Mouse (Mus musculus): ENCODE measurements around the gene Kank2.

The Kank2 gene
- long read RNA-seq, experiment 1, full-length matches to known transcripts = 5 of 12 reads
- long read RNA-seq, experiment 1, partial matches to known transcripts = 2 of 12 reads
- long read RNA-seq, experiment 1, other reads (novel, unspliced or antisense) = 5 of 12 reads
- long read RNA-seq, experiment 2, full-length matches to known transcripts = 2 of 8 reads
- long read RNA-seq, experiment 2, partial matches to known transcripts = 4 of 8 reads
- long read RNA-seq, experiment 2, other reads (novel, unspliced or antisense) = 2 of 8 reads

- intact Hi-C loops (cut with DNase I) = no loop called here
These were observed at the start of gene Kank2 for GRCm38 (mm10) chr9:21798345-21799009. TSS of gene Kank2 (minus strand) at chr9:21798744.

- intact Hi-C loops (cut with DNase I) = no loop called here
These were observed 49.4 kb upstream of the Kank2 start for GRCm38 (mm10) chr9:21847926-21848325.

GRCm38 (mm10) chr9:21847425-21847824, 48.9 kb upstream of the Kank2 start:
- intact Hi-C loops (cut with DNase I) = no loop called here

DNA sequence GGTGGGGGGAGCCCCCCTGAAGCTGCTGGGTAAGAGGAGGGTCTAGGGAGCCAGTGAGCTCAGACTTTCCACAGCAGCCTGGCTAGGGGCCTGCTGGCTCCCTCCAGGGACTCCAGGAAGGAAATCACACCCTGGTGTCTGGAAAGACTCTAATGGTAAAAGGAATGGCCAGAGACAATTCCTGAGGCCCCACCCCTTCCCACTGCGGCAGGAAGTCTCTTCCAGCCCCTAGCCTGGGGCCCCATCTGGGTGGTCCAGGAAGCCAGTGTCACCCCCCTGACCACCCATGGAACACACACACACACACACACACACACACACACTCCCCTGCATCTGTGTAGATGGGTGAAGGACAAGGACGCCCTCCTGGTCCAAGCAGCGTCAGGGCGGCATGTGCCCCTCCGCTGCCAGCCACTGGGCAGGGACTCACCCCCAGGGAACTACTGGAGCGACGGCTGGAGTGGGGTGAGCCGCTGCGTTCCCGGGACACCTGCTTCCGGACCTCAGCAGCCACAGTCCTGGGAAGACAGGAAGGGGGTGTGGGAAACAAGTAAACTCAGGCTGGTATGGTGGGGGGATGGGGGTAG, 48.3 kb upstream of the Kank2 start:
- intact Hi-C loops (cut with DNase I) = no loop called here

- intact Hi-C loops (cut with DNase I) = no loop called here
These were observed 47.0 kb upstream of the Kank2 start for GRCm38 (mm10) chr9:21845381-21846080.

DNA sequence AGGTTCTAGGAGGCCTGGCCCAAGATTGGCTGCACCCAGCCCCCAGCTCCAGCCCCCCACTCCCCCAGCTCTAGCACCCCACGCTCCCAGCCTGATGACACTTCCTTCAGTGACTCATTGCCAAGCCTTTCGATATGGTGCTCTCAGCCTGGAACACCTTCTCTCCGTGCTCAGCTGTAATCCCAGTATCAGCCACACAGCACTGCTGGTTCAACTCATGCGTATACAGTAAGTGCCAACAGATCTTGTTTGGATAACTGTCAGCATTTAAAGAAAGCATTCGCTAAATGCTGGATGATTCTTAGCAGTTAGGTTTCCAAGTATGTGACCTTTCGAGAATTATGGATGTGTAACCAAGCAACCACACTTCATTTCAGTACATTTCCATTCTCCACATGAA, 44.5 kb upstream of the Kank2 start:
- intact Hi-C loops (cut with DNase I) = no loop called here

- intact Hi-C loops (cut with DNase I) = no loop called here
These were observed 43.8 kb upstream of the Kank2 start for GRCm38 (mm10) chr9:21842391-21842790.

- intact Hi-C loops (cut with DNase I) = loop anchor here (2.0 kb wide), 1 partner anchor 29 kb away; no protein-coding TSS in a partner anchor
These were observed 42.8 kb upstream of the Kank2 start for GRCm38 (mm10) chr9:21841340-21841739.

DNA sequence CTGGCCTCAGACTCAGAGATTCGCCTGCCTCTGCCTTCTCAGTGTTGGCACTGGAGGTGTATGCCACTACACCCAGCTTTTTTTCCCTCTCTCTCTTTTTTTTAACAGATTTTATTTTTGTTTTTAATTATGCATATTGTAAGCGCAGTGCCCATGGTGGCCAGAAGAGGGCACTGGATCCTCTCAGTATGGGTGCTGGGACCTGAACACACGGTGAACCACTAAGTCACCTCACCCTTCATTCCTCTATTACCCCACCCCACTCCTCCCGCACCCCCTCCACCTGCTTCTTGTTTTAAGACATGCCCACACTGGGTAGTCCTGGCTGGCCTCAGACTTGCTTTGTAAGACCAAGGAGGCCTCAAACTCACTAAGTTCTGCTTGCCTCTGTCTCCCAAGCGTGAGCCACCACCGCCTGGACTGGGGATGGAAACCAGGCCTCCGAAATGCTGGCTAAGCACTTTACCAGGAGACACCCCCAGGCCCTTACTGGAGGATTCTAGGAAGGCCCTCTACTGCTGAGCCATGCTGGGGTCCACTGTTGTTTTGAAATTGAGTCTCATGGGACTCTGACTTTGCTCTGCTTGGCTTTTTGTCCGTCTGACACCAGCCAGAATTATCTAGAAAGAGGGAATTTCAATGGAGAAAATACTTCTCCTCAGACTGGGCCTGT, 41.7 kb upstream of the Kank2 start:
- intact Hi-C loops (cut with DNase I) = loop anchor here (2.0 kb wide), 1 partner anchor 31 kb away; no protein-coding TSS in a partner anchor

DNA sequence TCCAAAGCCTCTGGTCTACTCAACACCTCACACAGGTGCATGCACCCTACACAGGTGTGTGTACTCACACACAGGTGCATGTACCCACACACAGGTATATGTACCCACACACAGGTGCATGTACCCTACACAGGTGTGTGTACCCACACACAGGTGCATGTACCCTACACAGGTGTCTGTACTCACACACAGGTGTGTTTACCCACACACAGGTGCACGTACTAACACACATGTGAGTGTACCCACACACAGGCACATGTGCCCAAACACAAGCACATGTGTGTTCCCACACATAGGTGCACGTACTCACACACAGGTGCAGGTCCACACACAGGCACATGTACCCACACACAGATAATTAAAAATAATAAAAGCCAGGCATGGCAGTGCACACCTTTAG, 39.1 kb upstream of the Kank2 start:
- intact Hi-C loops (cut with DNase I) = no loop called here

GRCm38 (mm10) chr9:21835258-21835912, 36.8 kb upstream of the Kank2 start, which contains the start of gene Angptl8:
TSS of gene Angptl8 (plus strand) at chr9:21835510.
- intact Hi-C loops (cut with DNase I) = no loop called here

GRCm38 (mm10) chr9:21831558-21832240, 33.2 kb upstream of the Kank2 start:
- intact Hi-C loops (cut with DNase I) = no loop called here

DNA sequence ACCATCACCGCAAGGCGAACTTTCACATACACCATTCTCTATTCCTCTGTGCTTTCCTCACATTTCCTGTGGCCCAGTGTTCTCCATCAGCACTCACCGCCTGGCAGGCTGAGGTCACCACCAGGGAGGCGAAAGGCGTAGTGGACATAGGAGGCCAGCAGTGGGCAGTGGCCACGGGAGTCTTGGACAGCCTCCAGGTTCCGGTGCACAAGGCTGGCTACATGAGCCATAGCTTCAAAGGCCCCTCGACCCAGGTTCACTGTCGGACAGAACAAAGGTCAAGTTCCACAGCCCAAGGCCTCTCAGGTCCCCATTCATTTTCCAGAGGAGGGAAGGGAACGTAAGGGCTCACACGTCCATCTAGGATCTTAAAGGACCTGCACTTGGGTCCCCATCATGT, 32.4 kb upstream of the Kank2 start:
- intact Hi-C loops (cut with DNase I) = no loop called here

- intact Hi-C loops (cut with DNase I) = no loop called here
These were observed 31.9 kb upstream of the Kank2 start for GRCm38 (mm10) chr9:21830461-21830850.

GRCm38 (mm10) chr9:21829834-21830460, 31.4 kb upstream of the Kank2 start:
- intact Hi-C loops (cut with DNase I) = no loop called here

DNA sequence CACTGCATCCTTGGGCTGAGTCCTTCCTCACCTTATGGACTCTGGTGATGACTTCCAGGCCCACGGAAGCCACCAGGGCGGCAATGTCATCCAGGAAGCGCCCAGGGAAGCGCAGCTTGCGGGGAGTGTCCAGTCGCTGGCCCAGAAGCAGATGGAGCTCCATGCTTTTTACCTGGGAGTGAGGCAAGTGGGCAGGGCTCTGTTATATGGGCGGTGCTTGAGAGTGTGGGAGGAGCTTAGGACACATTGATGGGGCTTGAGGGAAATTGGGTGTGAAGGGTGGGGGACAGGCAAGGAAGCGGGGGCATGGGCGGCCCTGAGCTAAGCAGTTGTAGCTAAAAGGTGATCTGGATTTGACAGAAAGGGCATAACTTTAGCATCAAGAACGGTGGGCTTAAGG, 25.8 kb upstream of the Kank2 start:
- intact Hi-C loops (cut with DNase I) = no loop called here

GRCm38 (mm10) chr9:21823957-21824356, 25.4 kb upstream of the Kank2 start:
- intact Hi-C loops (cut with DNase I) = no loop called here

DNA sequence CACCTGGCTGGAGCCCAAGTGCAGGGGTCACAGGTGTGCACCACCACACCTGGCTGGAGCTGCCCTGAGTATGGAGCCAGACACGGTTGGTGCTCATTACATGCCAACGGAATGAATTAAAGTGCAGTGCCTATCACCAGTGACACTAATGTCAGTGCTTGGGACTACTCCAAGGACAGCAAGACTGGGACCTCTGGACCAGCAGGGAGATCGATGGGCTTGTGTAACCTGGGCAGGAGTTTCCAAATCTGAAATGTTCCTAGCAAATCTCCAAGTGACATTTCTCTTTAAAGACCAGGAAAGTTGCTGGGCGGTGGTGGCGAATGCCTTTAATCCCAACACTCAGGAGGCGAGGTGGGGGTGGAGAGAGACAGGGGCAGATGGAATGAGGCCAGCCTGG, 24.1 kb upstream of the Kank2 start:
- intact Hi-C loops (cut with DNase I) = no loop called here

- intact Hi-C loops (cut with DNase I) = no loop called here
These were observed 21.6 kb upstream of the Kank2 start for GRCm38 (mm10) chr9:21820183-21820582.

All from adrenal gland (tissue).